Mouse (Mus musculus): Measurements from ENCODE around the gene Ddx23. TPM values are rescaled to one million over a fixed set of nuclear protein-coding genes. Genes with fewer than 3 reads are reported as not detected.

Ddx23 gene
- polyA plus RNA-seq, 1 experiment from 2014 or later, result 34.5 TPM

DNA sequence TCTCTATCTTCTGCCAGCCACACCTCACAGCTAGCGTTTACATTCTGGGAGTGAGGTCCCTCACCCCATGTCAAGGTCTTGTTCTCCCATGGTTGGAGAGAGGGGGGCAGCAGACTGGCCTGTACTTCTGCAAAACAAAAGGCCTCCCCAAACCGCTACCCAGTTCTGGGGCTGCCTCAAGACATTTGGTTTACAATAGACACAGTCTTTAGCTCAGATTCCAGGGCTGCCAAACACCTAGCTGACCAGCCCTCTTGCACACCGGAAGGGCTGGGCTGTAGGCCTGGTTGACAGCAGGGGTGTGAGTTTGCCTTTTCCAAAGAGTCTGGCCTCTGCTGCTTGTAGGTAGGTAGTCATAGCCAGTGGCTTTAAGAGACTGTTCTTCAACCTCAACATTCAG, 25.5 kb downstream of the Ddx23 start:
- Histone ChIP-seq H3K9me3 (no peaks in the 10 kb centered on the region), H3K4me2 (replicated peaks) (no peak overlapping the region), H3K36me3 (peaks cover 32% of the 10 kb centered on the region), H3K9ac (no peak overlapping the region), H3K27ac (no peak overlapping the region), H3K4me1 (peaks cover 49% of the 10 kb centered on the region), H3K27me3 (peaks cover 30% of the 10 kb centered on the region), H3K4me3 (no peak overlapping the region)
- 46% methylated on average over 3 of the region's 3 CpGs for WGBS
- ATAC-seq (ENCODE audit: low FRiP score, low read depth), result no peak

DNA sequence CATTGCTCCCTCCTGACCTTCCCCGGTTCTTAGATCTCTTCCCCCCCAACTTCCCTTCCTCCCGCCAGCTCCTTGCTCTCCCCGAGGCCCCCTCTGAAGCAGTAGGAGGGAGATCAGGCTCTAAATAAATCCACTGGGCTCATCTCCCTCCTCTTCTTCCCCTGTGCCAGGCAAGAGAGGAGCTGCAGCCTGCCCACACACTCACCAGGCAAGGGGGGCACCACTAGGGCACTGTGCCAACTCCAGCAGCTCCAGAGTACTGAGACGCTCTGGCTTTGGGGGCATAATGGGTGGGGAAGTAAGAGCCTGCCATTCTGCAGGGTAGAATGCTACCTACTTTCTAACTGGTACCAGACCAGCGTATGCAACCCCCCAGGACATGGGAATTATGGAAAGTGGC, 26.2 kb downstream of the Ddx23 start:
- Histone ChIP-seq H3K27ac (no peak overlapping the region), H3K4me1 (peaks cover 54% of the 10 kb centered on the region), H3K36me3 (peaks cover 26% of the 10 kb centered on the region), H3K27me3 (peaks cover 35% of the 10 kb centered on the region), H3K4me2 (replicated peaks) (peak overlapping the region; percentile 93), H3K4me3 (peak overlapping the region; percentile 81), H3K9ac (no peak overlapping the region), H3K9me3 (no peaks in the 10 kb centered on the region)
- 41% methylated on average over 5 of the region's 5 CpGs for WGBS
- no peak for ATAC-seq (ENCODE audit: low FRiP score, low read depth)

DNA sequence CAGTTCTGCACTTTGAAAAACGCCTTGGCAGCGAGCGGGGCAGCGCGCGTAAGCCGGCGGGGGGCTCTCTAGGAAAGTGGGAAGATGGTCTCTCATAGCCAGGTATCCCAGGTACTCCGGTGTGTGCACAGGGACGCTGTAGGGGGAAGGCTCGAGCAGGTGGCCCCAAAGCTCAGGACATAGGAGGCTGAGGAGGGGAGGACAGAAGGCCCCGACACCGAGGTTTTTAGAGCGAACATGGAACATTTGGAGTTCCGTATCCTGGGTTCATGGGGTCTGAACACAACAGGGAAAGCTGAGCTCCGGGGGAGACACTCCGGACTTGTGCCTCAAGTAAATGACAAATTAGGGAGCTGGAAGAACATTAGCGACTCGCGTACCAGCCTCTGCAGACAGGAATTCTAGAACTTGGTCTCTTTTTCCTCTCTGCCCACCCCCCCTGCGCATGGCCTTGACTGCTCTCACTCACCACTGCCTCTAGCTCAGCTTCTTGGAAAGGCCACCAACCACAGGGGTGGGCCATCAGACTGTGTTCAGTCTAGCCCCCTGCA, 27.3 kb downstream of the Ddx23 start:
- WGBS, result under 1% methylated on average over 21 of the region's 21 CpGs
- H3K4me2 ChIP-seq (replicated peaks), result peak overlapping the region; percentile 93
- H3K27ac ChIP-seq, result no peak overlapping the region
- H3K9me3 ChIP-seq, result no peaks in the 10 kb centered on the region
- peak overlapping the region; percentile 83 for H3K9ac ChIP-seq
- H3K36me3 ChIP-seq, result peaks cover 14% of the 10 kb centered on the region
- H3K27me3 ChIP-seq, result peaks cover 46% of the 10 kb centered on the region
- peak overlapping the region; percentile 81 for H3K4me3 ChIP-seq
- H3K4me1 ChIP-seq, result peaks cover 66% of the 10 kb centered on the region
- ATAC-seq (ENCODE audit: low FRiP score, low read depth), result no peak

DNA sequence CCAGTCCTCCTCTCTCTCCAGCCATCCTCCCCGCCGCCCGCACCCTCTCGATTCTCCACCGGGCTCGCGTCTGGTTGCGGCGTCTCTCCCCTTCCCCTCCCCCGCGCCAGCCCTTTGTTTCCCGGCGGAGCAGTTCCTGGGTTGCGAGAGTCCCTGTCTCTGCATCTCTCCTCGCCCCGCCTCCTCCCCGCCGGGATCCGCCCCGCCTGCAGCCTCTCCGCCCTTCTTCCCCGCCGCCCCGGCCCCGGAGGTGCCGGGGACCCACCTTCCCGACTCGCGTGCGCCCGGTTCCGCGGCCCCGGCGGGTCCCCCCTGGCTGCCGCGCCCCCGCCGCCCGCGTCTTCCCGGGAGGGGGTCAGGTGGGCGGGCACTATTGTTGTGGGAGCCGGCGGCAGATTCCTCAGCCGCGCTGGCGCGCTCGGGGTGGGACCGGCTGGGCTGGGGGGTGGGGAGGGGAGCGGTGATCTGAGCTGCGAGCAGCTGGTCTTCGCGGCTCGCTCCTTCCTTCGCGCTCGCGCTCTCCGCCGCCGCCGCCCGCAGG, 28.1 kb downstream of the Ddx23 start:
- H3K9me3 ChIP-seq, result no peaks in the 10 kb centered on the region
- peak overlapping the region; percentile 72; the same call in 1 of the 2 replicates for H3K27ac ChIP-seq
- peaks cover 66% of the 10 kb centered on the region for H3K4me1 ChIP-seq
- peaks cover 8% of the 10 kb centered on the region for H3K36me3 ChIP-seq
- peak overlapping the region; percentile 81 for H3K4me3 ChIP-seq
- H3K27me3 ChIP-seq, result peaks cover 52% of the 10 kb centered on the region
- peak overlapping the region; percentile 93 for H3K4me2 ChIP-seq (replicated peaks)
- under 1% methylated on average over 56 of the region's 65 CpGs for WGBS
- H3K9ac ChIP-seq, result peak overlapping the region; percentile 83
- ATAC-seq (ENCODE audit: low FRiP score, low read depth), result peak; percentile 62

DNA sequence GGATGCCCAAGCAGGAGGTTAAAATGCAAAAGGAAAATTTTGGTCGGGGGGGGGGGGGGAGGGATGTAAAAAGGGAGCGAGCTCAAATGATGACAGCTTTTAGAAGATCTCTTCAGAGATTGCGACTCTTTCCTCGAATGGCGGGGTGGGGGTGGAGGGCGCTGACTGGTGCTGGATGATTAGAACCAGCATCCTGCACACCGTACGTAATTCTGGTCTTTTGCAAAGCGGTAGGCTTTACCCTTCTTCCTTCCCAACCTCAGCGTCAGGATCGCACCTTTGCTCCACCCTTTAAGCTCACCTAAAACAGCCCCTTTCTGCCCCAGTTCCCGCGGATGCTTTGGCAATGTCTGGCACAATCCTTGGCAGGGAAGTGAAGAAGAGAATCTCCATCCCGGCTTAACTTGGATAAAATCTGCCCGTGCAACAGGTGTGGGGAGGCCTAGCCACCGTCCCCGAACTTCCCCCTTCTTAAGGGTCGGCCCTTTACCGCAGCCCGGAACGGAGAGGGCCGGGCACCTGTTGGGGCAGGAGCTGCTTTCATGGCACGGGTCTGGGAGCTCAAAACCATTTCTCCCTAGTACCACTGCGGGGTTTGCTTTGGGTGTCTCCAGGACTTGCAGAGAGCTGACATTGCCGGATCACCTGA, 28.7 kb downstream of the Ddx23 start:
- Histone ChIP-seq H3K27ac (peak overlapping the region; percentile 72; the same call in 1 of the 2 replicates), H3K27me3 (peaks cover 53% of the 10 kb centered on the region), H3K4me2 (replicated peaks) (peak overlapping the region; percentile 93), H3K9ac (peak overlapping the region; percentile 83), H3K4me1 (peaks cover 71% of the 10 kb centered on the region), H3K9me3 (no peaks in the 10 kb centered on the region), H3K4me3 (peak overlapping the region; percentile 81), H3K36me3 (peaks cover 4% of the 10 kb centered on the region; the same call in 1 of the 2 replicates)
- no peak for ATAC-seq (ENCODE audit: low FRiP score, low read depth)
- 2% methylated on average over 25 of the region's 25 CpGs for WGBS

DNA sequence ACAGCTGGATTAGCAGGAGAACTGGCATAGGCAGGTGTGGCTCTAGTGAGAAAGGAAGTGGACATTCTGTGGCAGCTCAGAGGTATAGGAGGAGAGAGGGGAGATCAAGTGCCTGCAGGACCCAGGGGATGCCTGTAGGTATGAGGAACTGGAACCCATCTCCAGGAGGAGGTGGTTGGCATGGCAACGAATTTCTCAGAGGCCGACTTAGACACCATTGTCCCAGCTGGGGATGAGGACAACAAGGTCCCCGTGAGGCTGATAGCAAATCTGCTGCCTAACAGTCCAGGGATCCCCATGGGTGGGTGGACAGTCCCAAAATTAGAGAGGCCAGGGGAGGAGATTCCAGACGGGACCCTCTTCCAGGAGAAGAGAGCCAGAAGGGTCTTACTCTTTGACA, 29.8 kb downstream of the Ddx23 start:
- H3K27me3 ChIP-seq, result peaks cover 59% of the 10 kb centered on the region
- H3K36me3 ChIP-seq, result peaks cover 4% of the 10 kb centered on the region; the same call in 1 of the 2 replicates
- peaks cover 81% of the 10 kb centered on the region for H3K4me1 ChIP-seq
- WGBS, result 1% methylated on average over 4 of the region's 4 CpGs
- H3K9me3 ChIP-seq, result no peaks in the 10 kb centered on the region
- peak overlapping the region; percentile 83; the same call in 1 of the 2 replicates for H3K9ac ChIP-seq
- H3K4me2 ChIP-seq (replicated peaks), result peak overlapping the region; percentile 93
- H3K27ac ChIP-seq, result no peak overlapping the region
- no peak for ATAC-seq (ENCODE audit: low FRiP score, low read depth)
- peak overlapping the region; percentile 81 for H3K4me3 ChIP-seq

DNA sequence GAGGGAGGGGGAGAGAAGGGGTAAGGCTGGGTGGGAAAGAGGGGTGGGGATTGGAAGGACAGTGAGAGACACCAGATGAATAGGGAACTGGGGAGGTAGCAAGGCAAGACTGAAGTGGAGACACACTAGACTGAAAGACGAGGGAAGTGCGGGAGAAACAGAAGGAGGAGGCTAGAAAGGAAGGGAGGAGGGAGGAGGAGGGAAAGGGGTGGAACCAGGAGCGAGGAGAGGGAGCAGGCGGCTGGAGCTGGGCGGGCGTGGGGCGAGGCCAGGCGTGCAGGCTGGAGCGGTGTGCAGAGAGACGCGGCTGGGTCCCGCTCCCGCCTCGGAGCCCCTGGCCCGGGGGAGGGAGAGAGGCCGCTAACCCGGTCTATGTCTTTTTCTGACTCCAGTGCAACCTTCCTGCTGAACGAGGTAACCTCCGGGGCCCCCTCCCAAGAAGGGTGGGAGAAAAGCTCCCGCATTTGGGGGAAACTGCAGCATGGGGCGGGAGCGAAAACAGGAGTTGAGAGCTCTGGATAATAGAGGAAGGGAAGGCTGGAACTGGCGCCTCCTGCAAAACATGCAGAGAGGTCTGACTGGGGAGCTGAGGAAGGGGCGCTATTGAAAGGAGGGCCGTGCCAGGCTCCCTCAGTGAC, 30.5 kb downstream of the Ddx23 start:
- Histone ChIP-seq H3K9ac (peak overlapping the region; percentile 59), H3K27me3 (peaks cover 59% of the 10 kb centered on the region), H3K27ac (peak overlapping the region; percentile 70), H3K4me1 (peaks cover 79% of the 10 kb centered on the region), H3K36me3 (no peaks in the 10 kb centered on the region), H3K9me3 (no peaks in the 10 kb centered on the region), H3K4me3 (peak overlapping the region; percentile 81), H3K4me2 (replicated peaks) (peak overlapping the region; percentile 93)
- WGBS, result 1% methylated on average over 18 of the region's 25 CpGs
- peak; percentile 75 for ATAC-seq (ENCODE audit: low FRiP score, low read depth)

DNA sequence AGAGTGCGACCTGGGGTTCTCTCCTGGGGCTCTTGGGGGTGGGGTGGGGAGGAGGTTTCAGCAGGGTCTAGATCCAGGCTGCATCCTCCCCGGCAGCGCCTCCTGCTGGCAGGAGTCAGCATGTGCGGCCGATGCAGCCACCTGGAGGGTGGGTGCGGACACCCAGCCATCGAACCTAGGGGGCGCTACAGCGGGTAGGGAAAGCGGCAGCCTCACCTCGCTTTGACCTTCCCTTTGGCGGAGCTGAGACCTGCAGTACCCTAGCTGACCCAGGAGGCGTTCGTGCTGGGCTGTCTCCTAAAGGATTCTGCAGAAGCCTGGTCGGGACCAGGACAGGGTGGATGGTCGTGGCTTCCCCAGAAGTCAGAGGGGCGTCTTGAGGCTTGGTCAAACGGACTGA, 31.2 kb downstream of the Ddx23 start:
- Histone ChIP-seq H3K4me1 (peaks cover 71% of the 10 kb centered on the region), H3K4me2 (replicated peaks) (peak overlapping the region; percentile 93), H3K27me3 (peaks cover 57% of the 10 kb centered on the region), H3K36me3 (no peaks in the 10 kb centered on the region), H3K9me3 (no peaks in the 10 kb centered on the region), H3K9ac (peak overlapping the region; percentile 59; the same call in 1 of the 2 replicates), H3K27ac (peak overlapping the region; percentile 70; the same call in 1 of the 2 replicates), H3K4me3 (peak overlapping the region; percentile 81)
- peak; percentile 32 for ATAC-seq (ENCODE audit: low FRiP score, low read depth)
- WGBS, result 2% methylated on average over 18 of the region's 18 CpGs

DNA sequence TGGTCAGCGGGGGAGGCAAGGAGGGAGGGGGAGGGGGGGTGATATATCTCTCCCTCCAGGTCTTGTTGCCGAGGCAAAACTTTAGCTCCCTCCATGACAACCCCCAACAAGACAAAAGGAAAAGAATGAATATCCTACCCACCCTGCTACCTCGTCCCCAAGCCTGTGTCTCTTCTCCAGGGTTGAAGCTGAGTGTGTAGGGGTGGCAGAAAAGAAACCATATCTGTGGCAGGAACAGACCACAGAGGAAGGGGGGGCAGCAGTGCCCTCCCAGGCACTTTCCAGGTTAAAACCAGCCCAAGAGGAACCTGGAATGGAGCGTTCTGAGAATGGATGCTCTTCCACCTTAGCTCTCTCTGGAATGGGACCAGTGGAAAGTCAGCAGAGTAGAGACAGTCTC, 32.2 kb downstream of the Ddx23 start, which contains the start of gene Cacnb3:
Cacnb3 (plus strand) TSS at position 301 of the 400 bp plus-strand sequence.
- H3K27ac ChIP-seq, result peak within 1 kb of the TSS; percentile 70; the same call in 1 of the 2 replicates
- 37% methylated on average over 4 of the region's 4 CpGs for WGBS
- peaks cover 62% of the 10 kb centered on the region for H3K4me1 ChIP-seq

DNA sequence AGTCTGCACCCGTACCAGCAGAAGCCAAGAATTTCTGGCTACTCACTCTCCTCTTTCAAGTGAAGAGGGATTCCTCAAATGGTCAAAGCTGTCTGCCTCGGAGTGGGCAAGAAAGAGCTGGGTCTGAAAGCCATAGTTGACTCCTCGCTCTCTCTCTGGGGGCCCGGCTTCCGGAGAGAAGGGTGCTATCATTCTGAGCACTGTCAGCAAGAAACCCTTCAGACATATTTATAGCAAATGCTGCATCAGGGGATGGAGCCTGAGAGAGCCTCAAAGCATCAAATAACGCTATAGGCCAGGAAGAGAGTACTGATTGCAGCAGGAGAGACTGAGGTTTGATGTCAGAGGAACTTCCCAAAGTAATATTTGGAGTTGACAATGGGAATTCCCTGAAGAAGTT, 33.2 kb downstream of the Ddx23 start:
- peaks cover 57% of the 10 kb centered on the region for H3K4me1 ChIP-seq
- no peak overlapping the region for H3K27ac ChIP-seq
- H3K4me3 ChIP-seq, result no peak overlapping the region
- no peaks in the 10 kb centered on the region for H3K36me3 ChIP-seq
- no peak for ATAC-seq (ENCODE audit: low FRiP score, low read depth)
- peaks cover 49% of the 10 kb centered on the region for H3K27me3 ChIP-seq
- no peaks in the 10 kb centered on the region for H3K9me3 ChIP-seq
- 51% methylated on average over 6 of the region's 6 CpGs for WGBS
- H3K4me2 ChIP-seq (replicated peaks), result peak overlapping the region; percentile 54; the same call in 1 of the 2 replicates
- no peak overlapping the region for H3K9ac ChIP-seq

More for the DNA sequence above, 32.2 kb downstream of the Ddx23 start, which contains the start of gene Cacnb3:
- H3K36me3 ChIP-seq, result no peaks in the 10 kb centered on the region
- ATAC-seq (ENCODE audit: low FRiP score, low read depth), result no peak
- peaks cover 50% of the 10 kb centered on the region for H3K27me3 ChIP-seq
- H3K9me3 ChIP-seq, result no peaks in the 10 kb centered on the region
- H3K4me3 ChIP-seq, result peak within 1 kb of the TSS; percentile 81
- H3K9ac ChIP-seq, result peak within 1 kb of the TSS; percentile 59; the same call in 1 of the 2 replicates
- peak within 1 kb of the TSS; percentile 93 for H3K4me2 ChIP-seq (replicated peaks)

DNA sequence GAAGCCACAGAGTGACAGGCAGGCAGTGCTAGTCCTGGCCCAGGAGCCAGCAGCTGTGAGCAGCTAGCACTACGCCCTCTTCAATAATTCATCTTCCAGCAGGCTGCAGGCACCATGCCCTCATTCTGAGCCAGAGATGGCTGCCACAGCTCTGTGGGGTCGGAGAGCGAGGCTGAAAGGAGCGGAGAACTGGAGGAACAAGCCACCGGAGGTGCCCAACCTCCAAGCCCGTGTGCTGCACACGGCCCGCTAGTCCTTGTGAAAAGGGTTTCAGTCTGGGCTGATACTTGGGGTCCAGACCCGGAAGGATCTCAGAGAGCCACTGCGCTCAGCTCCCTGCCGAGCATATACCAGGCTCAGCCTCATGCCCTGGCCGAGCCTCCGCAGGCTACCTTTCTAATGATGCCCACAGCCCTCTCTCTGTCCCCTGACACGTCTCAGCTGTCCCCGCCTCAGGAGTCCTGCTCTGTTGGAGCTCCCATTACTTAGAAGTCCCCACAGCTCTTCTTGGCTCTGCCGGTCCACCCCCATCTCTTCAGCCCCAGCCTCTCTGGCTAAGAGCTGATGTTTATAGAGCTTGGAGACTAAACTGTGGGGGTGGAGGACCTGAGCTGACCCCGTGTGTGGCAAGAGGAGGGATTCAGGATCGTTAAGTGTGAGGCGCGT, 34.0 kb downstream of the Ddx23 start:
- Histone ChIP-seq H3K27me3 (peaks cover 42% of the 10 kb centered on the region), H3K27ac (no peak overlapping the region), H3K4me2 (replicated peaks) (peak overlapping the region; percentile 54), H3K4me1 (peaks cover 51% of the 10 kb centered on the region), H3K9ac (peak overlapping the region; percentile 54), H3K36me3 (no peaks in the 10 kb centered on the region), H3K4me3 (peak overlapping the region; percentile 16), H3K9me3 (no peaks in the 10 kb centered on the region)
- 10% methylated on average over 20 of the region's 20 CpGs for WGBS
- no peak; the same call in 1 of the 2 replicates for ATAC-seq (ENCODE audit: low FRiP score, low read depth)
